Mouse (Mus musculus): ENCODE results near the gene Slc43a3. TPM values are rescaled to one million over a fixed set of nuclear protein-coding genes. Genes with fewer than 3 reads are reported as not detected.

The Slc43a3 gene
- polyA plus RNA-seq, 1 experiment from 2014 or later: 127 TPM

GRCm38 (mm10) chr2:85001497-85001896 is 65.1 kb downstream of the Slc43a3 start:
- Histone ChIP-seq H3K36me3 (no peaks in the 10 kb centered on the region), H3K4me1 (peaks cover 35% of the 10 kb centered on the region), H3K4me2 (no peak overlapping the region), H3K27me3 (replicated peaks) (peaks cover 9% of the 10 kb centered on the region; the same call in 1 of the 2 replicates), H3K27ac (no peak overlapping the region), H3K4me3 (no peak overlapping the region), H3K9me3 (replicated peaks) (no peaks in the 10 kb centered on the region), H3K9ac (no peak overlapping the region)
- ATAC-seq: no peak
- 73% methylated on average over 13 of the region's 13 CpGs for WGBS (ENCODE audit: insufficient replicate concordance)

GRCm38 (mm10) chr2:85002575-85002974 is 66.2 kb downstream of the Slc43a3 start:
- ATAC-seq: no peak
- Histone ChIP-seq H3K36me3 (no peaks in the 10 kb centered on the region), H3K4me3 (no peak overlapping the region), H3K4me1 (peaks cover 28% of the 10 kb centered on the region), H3K4me2 (no peak overlapping the region), H3K27me3 (replicated peaks) (peaks cover 5% of the 10 kb centered on the region; the same call in 1 of the 2 replicates), H3K9ac (no peak overlapping the region), H3K9me3 (replicated peaks) (no peaks in the 10 kb centered on the region), H3K27ac (no peak overlapping the region)
- 74% methylated on average over 8 of the region's 8 CpGs for WGBS (ENCODE audit: insufficient replicate concordance)

GRCm38 (mm10) chr2:85004341-85004740 is 68.0 kb downstream of the Slc43a3 start:
- ATAC-seq: no peak
- no peaks in the 10 kb centered on the region for H3K9me3 ChIP-seq (replicated peaks)

GRCm38 (mm10) chr2:85006600-85006999 is 70.2 kb downstream of the Slc43a3 start:
- WGBS (ENCODE audit: insufficient replicate concordance): 67% methylated on average over 7 of the region's 7 CpGs
- no peak for ATAC-seq
- Histone ChIP-seq H3K4me1 (peaks cover 34% of the 10 kb centered on the region), H3K9me3 (replicated peaks) (no peaks in the 10 kb centered on the region), H3K9ac (no peak overlapping the region), H3K27me3 (replicated peaks) (peaks cover 5% of the 10 kb centered on the region; the same call in 1 of the 2 replicates), H3K27ac (no peak overlapping the region), H3K4me2 (no peak overlapping the region), H3K4me3 (no peak overlapping the region), H3K36me3 (no peaks in the 10 kb centered on the region)

More at GRCm38 (mm10) chr2:85004341-85004740, 68.0 kb downstream of the Slc43a3 start:
- H3K4me1 ChIP-seq: peaks cover 32% of the 10 kb centered on the region
- H3K36me3 ChIP-seq: no peaks in the 10 kb centered on the region
- no peak overlapping the region for H3K9ac ChIP-seq
- WGBS (ENCODE audit: insufficient replicate concordance): 66% methylated on average over 4 of the region's 4 CpGs
- no peak overlapping the region for H3K4me2 ChIP-seq
- H3K27ac ChIP-seq: no peak overlapping the region
- H3K27me3 ChIP-seq (replicated peaks): peaks cover 5% of the 10 kb centered on the region; the same call in 1 of the 2 replicates
- no peak overlapping the region for H3K4me3 ChIP-seq

- Histone ChIP-seq H3K27ac (no peak overlapping the region), H3K9me3 (replicated peaks) (no peaks in the 10 kb centered on the region), H3K4me1 (peaks cover 45% of the 10 kb centered on the region), H3K9ac (no peak overlapping the region), H3K4me2 (no peak overlapping the region), H3K4me3 (no peak overlapping the region), H3K36me3 (no peaks in the 10 kb centered on the region), H3K27me3 (replicated peaks) (peaks cover 5% of the 10 kb centered on the region; the same call in 1 of the 2 replicates)
- ATAC-seq: no peak
- WGBS (ENCODE audit: insufficient replicate concordance): 9% methylated on average over 4 of the region's 4 CpGs
These were observed 71.3 kb downstream of the Slc43a3 start for GRCm38 (mm10) chr2:85007729-85008128.

Small RNAs within 50 kb of the gene (microRNA-seq; reads per million reads assigned to microRNA genes)
- gene Gm24332: not detected

Other genes starting within 250 kb of the Slc43a3 start
- 28.1 and 29.3 TPM in 2 replicates for gene Zdhhc5, start 221.4 kb upstream of the Slc43a3 start, polyA plus RNA-seq (2016; fragmentation: Nextera tagmentation; extraction: Ambion mirVana)
- 57.2 and 59.8 TPM in 2 replicates for gene Clp1, start 209.2 kb upstream of the Slc43a3 start, polyA plus RNA-seq (2016; fragmentation: Nextera tagmentation; extraction: Ambion mirVana)
- gene Ypel4, start 202.5 kb upstream of the Slc43a3 start, polyA plus RNA-seq (2016; fragmentation: Nextera tagmentation; extraction: Ambion mirVana): 49.8 and 52.1 TPM in 2 replicates
- gene Gm19426, start 192.9 kb upstream of the Slc43a3 start, polyA plus RNA-seq (2016; fragmentation: Nextera tagmentation; extraction: Ambion mirVana): 3.8 and 3.9 TPM in 2 replicates
- gene Serping1, start 161.1 kb upstream of the Slc43a3 start, polyA plus RNA-seq (2016; fragmentation: Nextera tagmentation; extraction: Ambion mirVana): 30.8 and 32.3 TPM in 2 replicates
- gene Ube2l6, start 137.8 kb upstream of the Slc43a3 start, polyA plus RNA-seq (2016; fragmentation: Nextera tagmentation; extraction: Ambion mirVana): 293 and 321 TPM in 2 replicates
- 0.29 and 0.43 TPM in 2 replicates for gene Smtnl1, start 113.9 kb upstream of the Slc43a3 start, polyA plus RNA-seq (2016; fragmentation: Nextera tagmentation; extraction: Ambion mirVana)
- gene Timm10, start 109.6 kb upstream of the Slc43a3 start, polyA plus RNA-seq (2016; fragmentation: Nextera tagmentation; extraction: Ambion mirVana): 50.9 and 54.3 TPM in 2 replicates
- gene Slc43a1, start 97.7 kb upstream of the Slc43a3 start, polyA plus RNA-seq (2016; fragmentation: Nextera tagmentation; extraction: Ambion mirVana): 153 and 162 TPM in 2 replicates
- 0.29 and 0.31 TPM in 2 replicates for gene Rtn4rl2, start 49.9 kb upstream of the Slc43a3 start, polyA plus RNA-seq (2016; fragmentation: Nextera tagmentation; extraction: Ambion mirVana)
- gene Prg2, start 43.9 kb downstream of the Slc43a3 start, polyA plus RNA-seq (2016; fragmentation: Nextera tagmentation; extraction: Ambion mirVana): 27.7 and 79.1 TPM in 2 replicates
- gene Prg3, start 51.6 kb downstream of the Slc43a3 start, polyA plus RNA-seq (2016; fragmentation: Nextera tagmentation; extraction: Ambion mirVana): 3.1 and 7.1 TPM in 2 replicates
- gene Ssrp1, start 100.7 kb downstream of the Slc43a3 start, polyA plus RNA-seq (2016; fragmentation: Nextera tagmentation; extraction: Ambion mirVana): 228 and 230 TPM in 2 replicates
- gene P2rx3, start 100.9 kb downstream of the Slc43a3 start, polyA plus RNA-seq (2016; fragmentation: Nextera tagmentation; extraction: Ambion mirVana): 0.30 and 0.61 TPM in 2 replicates
- 7.9 and 8.7 TPM in 2 replicates for gene Tnks1bp1, start 111.4 kb downstream of the Slc43a3 start, polyA plus RNA-seq (2016; fragmentation: Nextera tagmentation; extraction: Ambion mirVana)
- 5.1 and 5.3 TPM in 2 replicates for gene Aplnr, start 199.6 kb downstream of the Slc43a3 start, polyA plus RNA-seq (2016; fragmentation: Nextera tagmentation; extraction: Ambion mirVana)

All from liver, embryonic 12.5 days (tissue).